Mouse (Mus musculus) right cerebral cortex, adult 18-20 months (tissue): ENCODE results near the gene 4921524J17Rik.

Experiments
- DNase-seq: peaks from one replicate; pipeline ENCODE4 v3.0.0; 2022; ENCODE audit warnings: mixed read lengths

The 4921524J17Rik gene

DNA sequence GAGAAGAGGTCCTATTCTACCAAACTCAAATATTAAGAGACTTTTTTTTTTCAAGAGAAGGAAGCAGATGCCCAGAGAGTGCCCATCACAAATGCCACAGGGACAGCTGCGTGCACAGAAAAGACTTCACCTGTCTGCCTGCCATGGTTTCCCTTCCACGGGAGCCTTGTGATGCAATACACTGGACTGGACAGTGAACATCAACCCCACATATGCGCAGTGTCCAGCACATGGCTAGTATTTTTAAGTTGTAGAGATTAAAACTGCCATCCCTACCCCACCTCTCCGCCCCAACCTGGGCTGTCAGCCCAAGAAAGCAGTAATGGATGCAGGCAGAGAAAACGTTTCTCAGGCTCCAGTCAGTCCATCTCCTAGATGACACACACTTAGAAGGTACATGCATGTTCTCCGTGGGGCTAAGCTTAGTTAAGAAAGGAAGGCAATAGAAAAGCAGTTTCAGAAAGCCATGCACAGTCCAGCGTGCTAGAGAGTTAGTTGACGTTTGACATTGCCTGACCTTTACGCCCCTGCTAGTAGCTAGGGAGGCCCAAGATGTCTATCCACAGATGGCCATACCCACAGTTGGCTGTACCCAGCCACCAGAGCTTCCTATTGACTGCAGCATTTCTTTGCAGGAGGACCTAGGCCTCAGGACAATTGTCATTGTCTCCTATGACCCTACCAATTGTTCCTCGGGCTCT lies 52.4 kb downstream of the 4921524J17Rik start:
- DNase-seq, result no peak

GRCm38 (mm10) chr8:85379142-85379781 lies 53.4 kb downstream of the 4921524J17Rik start:
- peak; percentile 35 for DNase-seq

GRCm38 (mm10) chr8:85376516-85376915 lies 56.1 kb downstream of the 4921524J17Rik start:
- no peak for DNase-seq

DNA sequence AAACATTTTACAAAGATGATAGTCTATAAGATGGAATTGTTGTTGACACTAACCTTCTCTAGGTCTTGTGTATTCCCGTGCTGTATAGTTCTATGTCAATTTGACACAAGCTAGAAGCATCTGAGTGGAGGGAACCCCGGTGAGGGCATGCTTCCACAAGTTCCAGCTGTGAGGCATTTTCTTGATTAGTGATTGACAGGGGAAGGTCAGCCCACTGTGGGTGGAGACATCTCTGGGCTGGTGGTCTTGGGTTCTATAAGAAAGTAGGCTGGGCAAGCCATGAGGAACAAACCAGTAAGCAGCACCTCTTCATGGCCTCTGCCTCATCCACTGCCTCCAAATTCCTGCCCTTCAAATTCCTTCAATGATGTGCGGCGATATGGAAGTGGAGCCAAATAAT lies 58.3 kb downstream of the 4921524J17Rik start:
- DNase-seq, result no peak

GRCm38 (mm10) chr8:85373435-85374039 lies 59.1 kb downstream of the 4921524J17Rik start:
- no peak for DNase-seq

GRCm38 (mm10) chr8:85372465-85372839 lies 60.2 kb downstream of the 4921524J17Rik start:
- DNase-seq, result no peak

- peak; percentile 53 for DNase-seq
Observed at GRCm38 (mm10) chr8:85371736-85372464, 60.7 kb downstream of the 4921524J17Rik start.

- DNase-seq, result no peak
Observed at GRCm38 (mm10) chr8:85365176-85365575, 67.5 kb downstream of the 4921524J17Rik start.

DNA sequence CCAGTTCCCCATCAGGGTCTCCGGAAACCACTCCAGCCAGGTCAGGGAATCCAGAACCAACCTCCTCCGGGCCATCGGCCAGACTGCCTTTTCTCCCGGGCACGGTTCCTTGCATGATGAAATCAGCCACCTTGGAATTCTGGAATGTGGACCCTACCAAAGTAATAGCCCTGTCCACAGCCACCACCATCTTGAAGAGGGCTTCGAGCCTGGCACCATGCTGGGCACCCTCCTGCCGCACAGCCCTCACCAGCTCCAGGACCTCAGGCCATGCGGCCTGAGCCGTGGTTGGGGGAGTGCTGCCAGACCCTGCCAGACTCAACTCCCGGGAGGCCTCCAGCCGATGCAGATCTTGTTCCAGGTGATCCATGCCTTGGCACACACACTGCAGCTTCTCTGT lies 68.0 kb downstream of the 4921524J17Rik start:
- no peak for DNase-seq

GRCm38 (mm10) chr8:85363406-85363805 lies 69.2 kb downstream of the 4921524J17Rik start:
- DNase-seq, result no peak

DNA sequence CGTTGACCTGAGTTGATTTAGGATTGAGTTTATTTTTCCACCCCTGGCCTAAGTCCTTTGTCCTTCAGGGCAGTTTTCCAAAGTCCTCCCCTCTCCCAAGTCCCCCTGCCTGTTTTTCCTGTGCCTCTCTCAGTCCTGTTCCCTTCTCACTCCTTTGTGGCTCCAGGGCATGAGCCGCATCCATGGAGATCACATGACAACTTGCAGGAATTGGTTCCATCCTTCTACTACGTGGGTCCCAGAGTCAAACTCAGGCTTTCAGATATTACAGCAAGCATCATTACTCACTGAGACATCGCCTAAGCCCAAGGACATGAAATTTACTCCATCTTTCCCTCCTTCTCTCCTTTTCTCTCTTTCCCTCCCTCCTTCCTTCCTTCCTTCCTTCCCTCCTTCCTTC lies 70.4 kb downstream of the 4921524J17Rik start:
- no peak for DNase-seq
